Mouse (Mus musculus) gastrocnemius, adult 8-10 months (tissue): ENCODE results near the gene Olfr561. TPM values are rescaled to one million over a fixed set of nuclear protein-coding genes. Genes with fewer than 3 reads are reported as not detected.

Experiments used
- DNase-seq, 2 experiments: peaks; one replicate each; pipeline ENCODE4 v3.0.0; 2022; ENCODE audit warnings: low spot score in 2 of 2
- total RNA-seq, 4 experiments: library from RNA; stranded (reverse); gene quantifications; 2 replicates each; pipeline ENCODE4 v1.2.4; 2022

Olfr561 gene
- total RNA-seq, result not detected

DNA sequence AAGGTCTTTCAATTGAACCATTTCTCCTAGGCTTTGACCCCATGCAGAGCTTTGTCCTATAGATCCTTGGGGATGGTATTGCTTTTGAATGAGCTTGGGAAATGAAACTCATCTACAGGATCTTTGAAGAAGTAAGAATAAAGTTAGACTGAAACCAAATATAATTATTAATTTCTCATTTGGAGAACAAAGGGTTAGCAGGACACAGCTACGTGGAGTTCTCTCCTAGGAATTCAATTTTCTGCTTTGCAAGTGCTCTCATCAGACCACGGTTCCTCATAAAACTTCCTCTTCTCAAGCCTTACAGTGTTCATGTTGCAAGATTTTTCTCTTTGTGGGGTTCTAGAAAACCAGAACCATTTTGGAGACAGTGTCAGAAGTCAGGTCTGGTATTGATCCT lies at the start of gene Olfr561:
TSS of gene Olfr561 (plus strand) at position 301 of the 400 bp plus-strand sequence.
- DNase-seq, result no peak

DNA sequence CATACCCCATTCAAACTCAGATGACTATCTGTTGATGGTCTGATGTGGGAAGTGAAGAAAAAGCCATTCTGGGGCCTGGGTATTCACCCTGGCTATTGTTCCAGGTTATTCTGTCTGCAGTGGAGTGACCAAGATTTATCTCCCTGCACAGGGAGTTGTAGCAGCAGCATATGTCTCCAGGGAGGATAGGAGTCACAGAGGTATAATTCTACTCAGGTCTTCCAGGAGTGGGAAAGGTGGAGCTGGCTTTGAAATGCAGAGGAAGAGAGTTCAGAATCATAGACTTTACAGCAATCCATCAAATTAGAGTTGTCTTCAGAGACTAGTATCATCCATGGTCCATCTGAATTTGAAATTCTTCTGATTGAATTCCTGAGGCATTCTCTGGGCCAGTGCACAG lies 43.6 kb upstream of the Olfr561 start, which contains the start of gene Olfr559:
TSS of gene Olfr559 (minus strand) at position 101 of the 400 bp plus-strand sequence.
- DNase-seq, result no peak

DNA sequence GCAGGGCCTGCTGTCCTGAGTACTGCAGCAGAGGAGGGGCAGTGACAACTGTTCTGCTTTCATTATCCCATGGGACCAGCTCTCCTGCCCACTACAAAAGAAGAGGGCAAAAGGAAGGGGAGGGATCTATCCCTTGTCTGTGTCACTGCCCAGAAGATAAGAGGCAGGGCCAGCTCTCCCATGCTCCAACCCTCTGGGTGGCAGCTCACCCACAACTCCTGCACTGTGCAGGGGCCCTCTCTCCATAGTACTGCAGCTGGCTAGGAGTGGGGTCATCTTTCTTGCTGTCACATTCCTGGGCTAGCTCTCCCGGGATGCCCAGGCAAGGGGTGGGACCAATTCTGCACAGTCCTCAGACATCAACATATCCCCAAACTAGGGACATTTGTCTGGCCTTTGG lies 37.2 kb upstream of the Olfr561 start:
- DNase-seq, result no peak

DNA sequence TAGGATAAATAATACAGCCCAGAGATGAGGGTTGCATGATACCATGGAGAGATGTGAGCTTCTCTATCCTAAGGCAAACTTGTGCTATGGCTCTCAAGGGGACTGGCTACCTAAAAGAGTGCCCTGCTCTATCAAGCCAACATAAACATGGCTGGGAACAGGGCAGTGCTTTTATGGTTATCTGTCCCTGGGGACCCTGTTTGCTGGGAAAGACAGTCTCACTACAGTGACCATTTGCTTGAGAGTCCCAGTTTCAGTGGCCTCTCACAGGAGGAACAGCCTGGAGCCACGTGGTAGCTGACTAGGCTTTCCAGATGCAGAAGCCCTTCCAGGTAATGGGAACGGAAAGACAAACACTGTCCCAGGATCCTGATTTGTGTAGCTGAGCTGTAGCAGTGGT lies 33.3 kb upstream of the Olfr561 start:
- DNase-seq, result no peak

DNA sequence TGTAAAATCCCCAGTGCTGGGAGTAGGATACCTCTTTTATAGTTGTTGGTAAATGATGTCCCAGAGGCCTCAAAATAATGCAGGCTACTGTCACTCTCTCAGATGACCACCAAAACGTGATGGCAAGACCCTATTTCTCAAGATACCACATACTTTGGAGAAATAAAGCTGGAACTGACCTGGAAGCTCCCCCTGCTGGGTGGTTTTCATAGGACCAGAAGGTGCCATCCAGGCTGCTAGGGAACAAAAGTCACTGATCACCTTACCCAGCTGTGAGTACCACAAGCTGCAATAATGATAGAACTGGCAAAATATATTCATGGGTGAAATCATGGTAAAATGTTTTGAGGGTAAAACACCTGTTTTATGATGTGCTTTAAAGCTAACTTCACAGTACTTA lies 18.9 kb upstream of the Olfr561 start:
- no peak for DNase-seq

DNA sequence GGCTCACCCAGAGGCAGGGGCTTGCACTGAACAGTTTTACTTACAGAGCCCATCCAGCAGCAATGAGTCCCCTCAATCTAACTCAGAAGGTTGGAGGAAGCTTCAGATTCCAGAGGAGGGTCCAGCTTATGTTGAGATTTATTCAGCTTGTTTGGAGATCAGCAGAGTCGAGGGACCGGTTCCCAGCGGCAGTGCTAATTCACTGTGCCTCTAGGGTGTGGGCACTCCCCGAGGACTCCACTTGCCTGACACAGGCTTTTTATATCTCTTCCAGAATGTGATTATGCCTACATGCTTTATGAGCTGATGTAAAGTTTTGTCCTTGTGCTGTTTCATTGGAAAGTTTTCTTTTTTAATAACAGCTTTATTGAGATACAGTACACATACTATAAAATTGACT lies 11.8 kb upstream of the Olfr561 start, which contains the start of the genes Olfr560 and Olfr78:
TSS of gene Olfr560 (minus strand) at position 101 of the 400 bp plus-strand sequence.
TSS of gene Olfr78 (minus strand) at position 206 of the 400 bp plus-strand sequence.
- no peak for DNase-seq

DNA sequence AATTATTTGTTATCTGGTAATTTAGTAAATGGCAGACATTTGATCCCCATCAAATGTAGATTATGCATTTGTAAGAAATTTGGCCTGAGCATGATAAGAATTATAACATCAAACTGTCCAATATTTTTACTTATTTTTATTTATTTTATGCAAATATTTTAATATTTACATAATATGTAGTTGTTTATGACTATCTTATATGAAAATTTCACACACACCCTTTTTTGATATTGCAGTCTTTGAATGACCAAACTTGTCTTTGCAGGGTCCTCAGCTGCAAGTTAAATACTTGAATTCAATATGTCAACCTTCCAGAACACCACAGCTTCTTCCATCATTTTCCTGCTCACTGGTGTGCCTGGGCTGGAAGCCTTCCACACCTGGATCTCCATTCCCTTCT lies 32.2 kb downstream of the Olfr561 start, which contains the start of gene Olfr564:
TSS of gene Olfr564 (plus strand) at position 301 of the 400 bp plus-strand sequence.
- DNase-seq, result no peak

Other genes starting within 250 kb of the Olfr561 start
- gene Olfr547, start 236.5 kb upstream of the Olfr561 start, total RNA-seq, result not detected
- not detected for gene Olfr548-ps1, start 230.3 kb upstream of the Olfr561 start, total RNA-seq
- gene Olfr549, start 221.4 kb upstream of the Olfr561 start, total RNA-seq, result not detected
- 1 to 10 TPM; 1.9 to 2.5 (median 2.1) TPM for gene Trim21, start 205.7 kb upstream of the Olfr561 start, total RNA-seq
- not detected for gene Olfr550, start 199.8 kb upstream of the Olfr561 start, total RNA-seq
- not detected for gene Olfr551, start 179.3 kb upstream of the Olfr561 start, total RNA-seq
- gene Olfr552, start 173.5 kb upstream of the Olfr561 start, total RNA-seq, result under 1 TPM in 2 of 4 experiments, not detected in 2; 0.10 to 0.13 TPM
- not detected for gene Olfr553, start 153.0 kb upstream of the Olfr561 start, total RNA-seq
- gene Olfr554, start 132.8 kb upstream of the Olfr561 start, total RNA-seq, result not detected
- gene Olfr555, start 112.4 kb upstream of the Olfr561 start, total RNA-seq, result not detected
- gene Olfr556, start 106.3 kb upstream of the Olfr561 start, total RNA-seq, result not detected
- 1 to 10 TPM; 3.8 to 5.3 (median 4.6) TPM for gene Trim68, start 83.9 kb upstream of the Olfr561 start, total RNA-seq
- not detected for gene Olfr557, start 75.3 kb upstream of the Olfr561 start, total RNA-seq
- gene Olfr558, start 69.0 kb upstream of the Olfr561 start, total RNA-seq, result 1 to 10 TPM in 2 of 4 experiments, under 1 TPM in 2; 0.75 to 1.1 (median 0.98) TPM
- not detected for gene Olfr33, start 52.2 kb upstream of the Olfr561 start, total RNA-seq
- not detected for gene Olfr559, start 43.7 kb upstream of the Olfr561 start, total RNA-seq
- not detected for gene Olfr560, start 11.9 kb upstream of the Olfr561 start, total RNA-seq
- gene Olfr78, start 11.8 kb upstream of the Olfr561 start, total RNA-seq, result under 1 TPM in 3 of 4 experiments, not detected in 1; 0.29 to 0.34 (median 0.32) TPM
- gene Olfr564, start 32.3 kb downstream of the Olfr561 start, total RNA-seq, result not detected
- gene Olfr566, start 87.5 kb downstream of the Olfr561 start, total RNA-seq, result not detected
- gene Olfr568, start 105.9 kb downstream of the Olfr561 start, total RNA-seq, result not detected
- gene Olfr569, start 119.7 kb downstream of the Olfr561 start, total RNA-seq, result not detected
- not detected for gene Olfr570, start 123.4 kb downstream of the Olfr561 start, total RNA-seq
- not detected for gene Olfr571, start 146.3 kb downstream of the Olfr561 start, total RNA-seq
- gene Olfr572, start 153.2 kb downstream of the Olfr561 start, total RNA-seq, result not detected
- not detected for gene Olfr573-ps1, start 171.4 kb downstream of the Olfr561 start, total RNA-seq
- gene Olfr574, start 177.2 kb downstream of the Olfr561 start, total RNA-seq, result not detected
- gene Olfr575, start 187.6 kb downstream of the Olfr561 start, total RNA-seq, result not detected
- gene Olfr576, start 191.4 kb downstream of the Olfr561 start, total RNA-seq, result not detected
- gene Olfr577, start 204.7 kb downstream of the Olfr561 start, total RNA-seq, result not detected
- not detected for gene Olfr578, start 218.1 kb downstream of the Olfr561 start, total RNA-seq